Mouse (Mus musculus) kidney, postnatal 10 days (tissue): ENCODE data around the gene Olfr288.

Experiments used
- DNase-seq: peaks from one replicate; pipeline ENCODE4 v3.0.0; 2021; ENCODE audit warnings: mixed read lengths

Olfr288 gene

DNA sequence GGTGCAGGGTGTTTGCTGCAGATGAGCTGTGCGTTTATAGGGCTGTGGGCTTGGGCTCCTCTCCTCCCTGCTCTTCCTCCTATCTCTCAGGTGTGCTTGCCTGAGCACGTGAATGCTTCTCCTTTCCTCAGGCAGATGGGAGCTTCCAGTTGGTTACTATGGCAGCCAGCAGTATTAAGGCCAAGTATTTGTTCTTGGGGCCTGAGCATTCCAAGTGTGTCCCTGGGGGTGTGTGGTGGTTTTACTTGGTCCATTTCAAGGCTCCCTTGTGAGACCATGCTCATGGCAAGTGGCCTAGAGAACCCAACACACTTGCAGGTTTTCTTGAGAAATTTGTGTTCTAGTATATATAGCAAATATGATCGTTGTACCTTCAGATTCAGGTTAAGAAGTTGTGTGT is at the start of gene Olfr288:
Olfr288 (minus strand) TSS at position 101 of the 400 bp plus-strand sequence.
- no peak for DNase-seq

DNA sequence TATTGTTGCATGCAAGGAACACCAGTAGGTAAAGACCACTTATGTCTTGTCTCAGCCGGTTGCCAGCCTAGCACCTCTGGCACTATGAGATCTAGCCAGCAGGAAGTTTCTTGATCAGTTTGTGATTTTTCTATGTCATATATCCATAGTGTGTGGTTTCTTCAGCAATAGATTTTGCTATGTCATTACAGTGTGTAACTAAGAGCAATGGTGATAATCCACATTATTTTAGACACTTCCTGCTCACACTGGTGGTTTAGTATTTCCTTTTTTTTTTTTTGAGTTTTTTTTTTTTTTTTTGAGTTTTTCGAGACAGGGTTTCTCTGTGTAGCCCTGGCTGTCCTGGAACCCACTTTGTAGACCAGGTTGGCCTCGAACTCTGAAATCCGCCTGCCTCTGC is 40.1 kb upstream of the Olfr288 start:
- DNase-seq: no peak

DNA sequence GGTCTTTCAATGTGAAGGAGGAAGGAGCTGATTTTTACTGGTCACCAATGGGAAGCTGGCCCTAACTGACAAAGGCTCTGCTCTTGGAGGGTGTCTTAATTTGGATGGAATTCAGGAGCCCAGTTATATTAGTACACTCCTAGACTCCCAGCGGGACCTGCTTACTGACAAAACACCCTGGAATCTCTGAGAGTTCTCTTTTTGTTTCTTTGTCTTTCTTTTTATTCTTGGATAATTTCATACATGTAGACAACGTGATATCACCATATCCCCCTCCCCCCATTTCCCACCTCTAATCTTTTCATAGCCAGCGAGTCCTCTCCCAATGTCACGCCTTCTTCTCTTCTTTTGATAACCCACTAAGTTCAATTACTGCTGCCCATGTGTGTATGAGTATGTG is 39.0 kb upstream of the Olfr288 start, which contains the start of gene Olfr286:
Olfr286 (minus strand) TSS at position 101 of the 400 bp plus-strand sequence.
- DNase-seq: no peak

DNA sequence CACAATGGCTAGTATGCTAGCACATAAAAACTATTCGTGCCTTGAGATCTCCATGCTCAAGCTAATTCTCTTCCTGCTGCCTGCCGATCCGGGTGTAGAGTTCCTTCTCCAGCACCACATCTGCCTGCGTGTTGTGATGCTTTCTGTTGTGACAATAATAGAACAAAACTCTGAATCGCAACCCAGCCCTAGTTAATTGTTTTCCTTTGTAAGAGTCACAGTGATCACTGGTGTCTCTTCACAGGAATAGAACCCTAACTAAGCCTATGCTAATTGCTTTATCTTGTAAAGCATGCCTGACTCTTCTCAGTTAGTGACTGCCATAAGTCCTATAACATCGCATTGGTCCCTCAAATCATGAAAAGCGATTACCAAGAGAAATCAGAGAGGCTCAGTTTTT is 30.8 kb upstream of the Olfr288 start:
- no peak for DNase-seq

DNA sequence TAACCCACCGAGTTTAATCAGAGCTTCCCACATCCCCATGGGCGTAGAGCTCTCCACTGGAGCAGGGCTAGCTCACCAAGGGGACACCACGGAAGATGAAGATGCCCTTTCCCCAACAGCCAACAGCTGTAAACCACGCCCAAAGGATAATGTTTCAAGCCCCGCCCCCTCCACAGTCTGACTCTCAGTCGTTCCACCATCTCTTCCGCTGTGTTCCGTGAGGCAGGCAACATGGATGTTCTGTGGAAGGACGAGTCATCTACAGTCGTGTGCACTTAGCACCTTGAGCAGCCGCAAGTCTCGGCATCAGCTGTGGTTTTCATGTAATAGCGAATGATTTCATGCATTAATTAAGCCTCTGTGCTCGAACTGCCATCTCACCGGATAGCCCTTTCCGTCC is 30.3 kb upstream of the Olfr288 start:
- DNase-seq: peak; percentile 13

DNA sequence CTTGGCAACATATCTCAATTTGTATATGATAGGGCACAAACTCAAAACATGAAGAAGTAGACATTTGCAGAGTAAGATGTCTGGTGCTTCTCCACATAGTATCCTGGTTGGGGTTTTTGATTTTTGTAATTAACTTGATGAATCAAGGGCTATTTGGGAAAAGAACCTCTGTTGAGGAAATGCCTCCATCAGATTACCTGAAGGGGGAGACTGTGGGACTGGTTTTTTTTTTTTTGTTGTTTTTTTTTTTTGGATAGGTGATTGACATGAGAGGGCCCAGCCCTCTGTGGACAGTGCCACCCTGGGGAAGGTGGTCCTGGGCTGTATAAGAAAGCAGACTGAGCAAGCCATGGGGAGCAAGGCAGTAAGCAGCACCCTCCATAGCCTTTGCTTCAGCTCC is 27.0 kb upstream of the Olfr288 start:
- DNase-seq: no peak

DNA sequence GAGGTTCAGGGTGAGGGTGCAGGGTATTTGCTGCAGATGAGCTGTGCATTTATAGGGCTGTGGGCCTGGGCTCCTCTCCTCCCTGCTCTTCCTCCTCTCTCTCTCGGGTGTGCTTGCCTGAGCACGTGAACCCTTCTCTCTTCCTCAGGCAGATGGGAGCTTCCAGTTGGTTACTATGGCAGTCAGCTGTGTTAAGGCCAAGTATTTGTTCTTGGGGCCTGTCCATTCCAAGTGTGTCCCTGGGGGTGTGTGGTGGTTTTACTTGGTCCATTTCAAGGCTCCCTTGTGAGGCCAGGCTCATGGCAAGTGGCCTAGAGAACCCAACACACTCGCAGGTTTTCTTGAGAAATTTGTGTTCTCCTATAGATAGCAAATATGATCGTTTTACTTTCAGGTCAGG is 25.5 kb upstream of the Olfr288 start, which contains the start of the genes Gm44579 and Olfr287:
Gm44579 (minus strand) TSS at position 101 of the 400 bp plus-strand sequence.
Olfr287 (minus strand) TSS at position 180 of the 400 bp plus-strand sequence.
- no peak for DNase-seq

DNA sequence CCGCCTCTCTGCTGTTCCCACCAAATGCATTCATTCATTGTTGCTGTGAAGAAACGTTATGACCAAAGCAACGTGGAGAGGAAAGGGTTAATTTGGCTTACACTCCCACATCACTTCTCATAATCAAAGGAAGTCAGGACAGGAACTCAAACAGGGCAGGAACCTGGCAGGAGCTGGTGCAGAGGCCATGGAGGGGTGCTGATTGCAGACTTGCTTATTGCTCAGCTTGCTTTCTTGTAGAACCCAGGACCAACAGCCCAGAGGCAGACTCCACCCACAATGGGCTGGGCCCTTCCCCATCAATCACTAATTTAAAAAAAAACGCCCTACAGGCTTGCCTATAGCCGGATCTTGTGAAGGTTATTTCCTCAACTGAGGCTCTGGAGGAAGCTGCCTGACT is 18.8 kb upstream of the Olfr288 start:
- DNase-seq: no peak

DNA sequence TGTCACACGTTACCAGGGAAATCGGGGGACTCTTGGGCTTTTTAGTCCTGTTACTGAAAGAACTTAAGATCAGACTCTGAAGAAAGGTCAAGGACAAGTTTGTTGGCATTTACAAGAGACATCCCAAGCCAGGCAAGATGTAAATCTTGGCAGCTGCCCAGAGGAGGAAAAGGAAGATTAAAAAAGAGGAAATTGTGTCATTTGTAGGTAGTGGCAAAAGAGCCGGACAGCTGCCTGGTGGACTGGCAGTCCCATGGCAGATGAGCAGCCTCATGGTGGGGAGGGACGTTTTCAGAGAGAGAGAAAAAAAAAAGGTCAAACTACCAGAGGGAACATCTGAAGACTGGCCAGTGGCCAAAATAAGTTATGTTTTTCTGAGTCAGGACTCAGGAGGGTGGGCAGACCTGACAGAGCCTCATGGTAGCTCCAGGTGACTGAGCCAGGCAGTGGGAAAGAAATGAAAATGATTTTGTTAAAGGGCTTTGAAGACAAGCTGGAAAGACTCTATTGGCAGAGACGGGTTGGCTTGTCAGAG is 18.1 kb upstream of the Olfr288 start:
- peak; percentile 21 for DNase-seq

DNA sequence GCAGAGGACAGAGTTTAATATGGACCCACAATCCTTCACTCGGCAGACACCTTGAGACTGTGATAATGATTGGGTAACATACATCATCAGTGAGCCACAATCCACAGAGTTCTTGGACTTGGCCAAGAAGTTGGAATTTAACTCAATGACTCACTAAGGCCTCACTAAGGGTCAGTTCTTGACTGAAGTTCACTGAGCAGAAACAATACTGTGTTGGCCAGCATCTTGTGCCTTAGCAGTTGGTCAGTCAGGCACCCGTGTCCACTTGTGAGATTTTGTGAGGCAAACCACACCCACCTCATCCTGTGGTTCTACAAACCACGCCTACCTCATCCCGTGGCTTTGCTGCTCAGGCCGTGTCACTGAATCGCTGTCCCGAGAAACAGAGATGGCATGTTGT is 14.3 kb upstream of the Olfr288 start:
- DNase-seq: peak; percentile 29

DNA sequence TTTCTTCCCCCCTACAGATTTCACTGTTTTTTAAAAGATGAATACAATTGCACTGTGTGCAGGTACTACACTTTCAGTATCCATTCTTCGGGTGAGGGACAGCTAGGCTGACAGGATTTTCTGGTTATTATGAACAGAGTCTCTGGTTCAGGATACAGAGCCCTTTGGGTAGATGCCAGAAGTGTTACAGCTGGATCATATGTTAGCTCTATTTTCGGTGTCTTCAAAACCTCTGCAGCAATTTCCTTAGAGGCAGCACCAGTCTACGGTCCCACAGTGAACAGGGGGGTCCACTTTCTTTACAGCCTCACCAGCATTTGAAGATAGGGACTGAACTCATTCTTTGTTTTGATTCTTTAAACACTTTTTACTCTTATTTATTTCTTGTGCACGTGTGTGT is 10.9 kb downstream of the Olfr288 start:
- no peak for DNase-seq

DNA sequence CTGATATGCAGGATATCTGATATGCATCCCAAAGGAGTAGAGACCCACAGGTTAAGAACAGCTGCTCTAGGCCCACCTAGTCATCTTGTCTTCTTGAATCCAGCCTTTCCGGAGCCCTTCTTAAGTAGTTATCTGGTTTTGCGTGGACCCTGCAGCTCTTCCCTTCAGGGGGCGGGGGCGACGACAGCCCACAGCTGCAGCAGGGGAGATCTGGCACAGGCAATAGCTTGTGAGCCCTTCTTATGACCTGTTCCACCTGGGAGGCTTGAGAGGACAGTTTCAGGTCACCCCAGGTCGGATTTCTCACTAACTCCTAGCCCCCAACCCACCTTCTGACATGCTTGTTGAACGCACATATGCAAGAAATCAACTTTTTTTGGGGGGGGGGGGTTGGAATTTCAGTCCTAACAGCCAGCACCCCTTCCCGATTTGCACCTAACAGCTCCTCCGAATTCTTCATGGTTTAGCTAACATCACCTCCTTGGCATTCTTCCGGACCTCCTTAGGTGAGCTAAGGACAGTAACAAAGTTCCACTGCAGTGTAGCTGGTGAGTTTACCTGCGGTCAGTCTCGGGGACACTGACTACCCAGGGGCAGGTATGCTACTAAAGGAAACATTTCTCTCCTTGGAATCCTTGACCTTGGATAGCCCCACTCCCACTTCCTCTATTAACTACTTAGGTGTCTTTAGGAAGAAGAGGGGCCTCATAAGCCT is 13.3 kb downstream of the Olfr288 start:
- DNase-seq: peak; percentile 11

DNA sequence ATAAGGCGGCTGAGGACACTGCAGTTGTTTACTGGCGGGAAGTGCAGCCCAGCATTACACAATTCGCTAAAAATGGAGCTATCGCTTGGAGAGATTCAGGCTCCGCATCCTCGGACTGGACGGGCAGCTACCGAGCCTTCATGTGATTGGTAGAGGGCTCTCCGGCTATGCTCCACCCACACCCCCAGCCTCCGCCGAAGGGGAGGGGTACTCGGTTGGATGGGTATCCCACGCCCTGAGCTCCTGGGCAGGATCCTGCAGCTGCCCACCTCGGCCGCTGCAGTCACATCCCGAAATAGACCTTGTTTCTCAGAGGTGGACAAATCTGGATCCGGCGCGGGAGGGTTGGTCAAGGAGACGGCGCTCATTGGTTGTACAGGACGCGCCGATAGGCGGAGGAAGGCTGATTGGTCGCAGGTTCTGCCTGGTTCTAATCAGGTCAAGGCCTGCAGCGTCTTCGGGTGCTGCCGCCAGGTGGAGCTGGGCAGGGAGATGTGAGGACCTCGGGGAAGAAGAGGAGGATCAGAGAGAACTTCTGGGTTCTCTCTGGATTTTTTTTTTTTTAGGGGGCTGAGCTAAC is 14.1 kb downstream of the Olfr288 start:
- DNase-seq: peak; percentile 95

DNA sequence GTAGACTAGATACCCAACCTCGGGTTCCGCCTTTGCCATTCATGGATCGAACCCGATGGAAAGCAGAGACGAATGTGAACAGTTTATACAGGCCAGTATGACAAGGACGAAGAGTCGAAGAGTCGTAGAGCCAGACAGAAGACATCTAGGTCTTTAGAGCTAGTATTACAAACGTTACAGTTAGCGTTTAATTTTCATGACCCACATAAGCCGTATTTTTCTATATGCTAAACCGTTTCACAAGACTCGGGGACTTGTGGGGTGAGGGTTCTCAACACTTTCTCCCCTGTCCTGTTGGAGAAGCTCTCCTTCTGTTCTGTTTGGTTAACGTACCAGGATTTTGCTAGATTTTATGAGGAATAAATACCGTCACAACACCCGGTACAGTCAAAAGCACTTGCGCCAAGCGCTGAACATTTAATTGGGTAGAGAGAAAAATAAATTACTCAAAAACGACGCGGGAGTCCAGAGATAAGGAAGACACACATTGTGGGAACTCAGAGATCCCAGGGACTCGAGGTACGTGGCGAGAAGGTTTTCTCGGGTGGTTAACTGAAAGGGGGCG is 14.7 kb downstream of the Olfr288 start:
- no peak for DNase-seq

DNA sequence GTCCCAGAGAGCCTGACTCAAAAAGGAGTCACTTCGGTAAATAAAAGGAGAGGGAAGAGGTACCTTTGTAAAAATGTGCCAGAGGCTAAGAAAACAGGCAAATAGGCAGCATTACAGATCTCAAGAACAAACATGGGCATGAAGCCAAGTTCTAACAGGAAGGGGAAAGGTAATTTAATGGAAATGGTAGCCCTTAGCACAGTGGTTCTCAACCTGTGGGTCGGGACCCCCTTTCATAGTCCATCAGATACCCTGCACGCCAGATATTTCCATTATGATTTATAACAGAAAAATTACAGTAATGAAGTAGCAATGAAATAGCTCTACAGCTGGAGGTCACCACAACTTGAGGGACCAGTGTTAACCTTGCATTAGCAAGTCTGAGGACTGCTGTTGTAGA is 18.0 kb downstream of the Olfr288 start:
- DNase-seq: no peak

DNA sequence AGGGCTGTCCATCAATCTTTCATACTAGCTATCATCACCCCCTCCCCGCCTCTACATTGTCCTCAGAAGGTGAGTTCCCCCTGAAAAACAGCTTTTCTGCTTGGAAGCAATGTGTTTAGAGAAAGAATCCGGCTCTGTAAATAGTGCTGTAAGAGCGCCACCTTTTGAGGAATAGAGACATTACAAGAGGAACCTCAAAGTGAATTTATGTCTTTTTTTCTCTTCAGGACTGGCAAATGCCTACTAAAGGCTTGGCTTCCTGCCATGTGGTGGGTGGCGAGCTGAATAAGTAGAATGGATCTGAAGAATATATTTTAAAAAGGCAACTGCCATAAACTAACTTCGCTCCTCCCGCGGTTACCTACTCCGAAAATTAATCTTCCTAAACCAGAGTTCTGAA is 21.5 kb downstream of the Olfr288 start:
- DNase-seq: peak; percentile 41

DNA sequence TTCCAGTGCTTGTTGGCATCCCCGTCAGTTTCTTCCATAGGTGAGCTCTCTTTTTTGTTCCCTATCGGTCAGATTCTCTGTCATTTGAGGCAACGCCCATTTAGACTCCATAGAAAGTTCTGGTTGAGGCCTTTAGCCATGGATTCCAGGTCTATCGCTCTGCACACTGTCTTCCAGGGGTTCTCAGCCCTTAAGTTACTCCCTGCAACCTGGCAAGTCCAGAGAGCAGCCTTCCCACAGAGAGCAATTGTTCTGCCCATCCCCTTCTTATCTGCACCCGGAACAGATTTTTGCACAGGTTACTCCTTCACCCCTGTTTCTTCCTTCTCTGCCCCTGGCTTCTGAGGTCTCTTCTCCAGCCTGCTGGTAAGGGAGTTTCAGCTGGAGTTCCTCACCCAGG is 23.2 kb downstream of the Olfr288 start:
- no peak for DNase-seq

DNA sequence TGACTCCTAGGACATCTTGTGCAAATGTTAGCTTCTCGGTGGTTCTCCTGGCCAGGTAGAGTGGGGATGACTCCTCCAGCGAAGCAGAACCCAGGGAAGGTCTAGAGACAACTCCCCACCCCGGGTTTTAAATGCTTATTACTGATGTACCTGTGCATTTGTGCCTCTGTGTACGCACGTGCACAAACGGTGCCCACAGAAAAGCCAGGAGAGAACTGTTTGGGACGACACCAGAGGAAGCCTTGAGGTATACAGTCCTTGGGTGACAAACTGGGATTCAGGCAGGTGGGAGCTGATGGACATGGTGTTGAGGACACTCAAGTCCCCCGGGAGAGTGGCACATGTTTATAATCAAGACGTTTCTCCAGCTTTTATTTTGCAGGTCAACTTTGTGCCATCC is 24.4 kb downstream of the Olfr288 start:
- no peak for DNase-seq

DNA sequence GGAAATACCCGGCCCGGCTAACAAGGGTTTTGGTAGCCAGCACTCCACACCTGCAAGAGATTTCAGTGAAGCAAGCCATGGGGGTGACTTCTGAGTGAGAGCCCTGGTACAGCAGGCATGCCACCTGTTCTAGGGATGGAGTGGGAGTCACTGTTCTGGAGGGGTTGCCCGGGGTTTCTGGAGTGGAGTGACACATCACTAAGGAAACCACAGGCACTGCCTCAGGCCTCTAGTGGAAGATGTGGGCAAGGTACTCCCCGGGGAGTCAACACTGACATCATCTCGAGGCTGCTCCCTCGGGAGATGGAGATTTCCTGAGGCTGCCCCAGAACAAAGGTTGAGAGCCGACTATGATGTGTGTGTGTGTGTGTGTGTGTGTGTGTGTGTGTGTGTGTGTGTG is 25.0 kb downstream of the Olfr288 start:
- DNase-seq: peak; percentile 14

DNA sequence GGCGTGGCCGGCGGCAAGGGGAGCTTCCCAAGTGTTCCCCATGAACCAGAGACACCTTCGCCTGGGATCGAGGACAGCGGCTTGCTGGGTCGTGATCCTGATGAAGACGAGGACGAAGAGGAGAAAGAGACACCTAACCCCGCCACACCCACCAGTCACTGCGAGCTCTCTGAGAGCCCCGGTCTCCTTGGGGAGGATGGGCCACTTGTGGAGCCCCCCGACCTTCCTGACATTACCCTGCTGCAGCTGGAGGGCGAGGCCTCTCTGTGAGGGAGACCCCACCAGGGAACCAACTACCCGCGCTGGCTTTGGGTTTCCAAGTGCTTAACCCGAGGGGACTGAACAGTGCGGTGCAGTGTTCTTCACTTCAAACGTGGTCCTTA is 26.7 kb downstream of the Olfr288 start:
- DNase-seq: no peak

DNA sequence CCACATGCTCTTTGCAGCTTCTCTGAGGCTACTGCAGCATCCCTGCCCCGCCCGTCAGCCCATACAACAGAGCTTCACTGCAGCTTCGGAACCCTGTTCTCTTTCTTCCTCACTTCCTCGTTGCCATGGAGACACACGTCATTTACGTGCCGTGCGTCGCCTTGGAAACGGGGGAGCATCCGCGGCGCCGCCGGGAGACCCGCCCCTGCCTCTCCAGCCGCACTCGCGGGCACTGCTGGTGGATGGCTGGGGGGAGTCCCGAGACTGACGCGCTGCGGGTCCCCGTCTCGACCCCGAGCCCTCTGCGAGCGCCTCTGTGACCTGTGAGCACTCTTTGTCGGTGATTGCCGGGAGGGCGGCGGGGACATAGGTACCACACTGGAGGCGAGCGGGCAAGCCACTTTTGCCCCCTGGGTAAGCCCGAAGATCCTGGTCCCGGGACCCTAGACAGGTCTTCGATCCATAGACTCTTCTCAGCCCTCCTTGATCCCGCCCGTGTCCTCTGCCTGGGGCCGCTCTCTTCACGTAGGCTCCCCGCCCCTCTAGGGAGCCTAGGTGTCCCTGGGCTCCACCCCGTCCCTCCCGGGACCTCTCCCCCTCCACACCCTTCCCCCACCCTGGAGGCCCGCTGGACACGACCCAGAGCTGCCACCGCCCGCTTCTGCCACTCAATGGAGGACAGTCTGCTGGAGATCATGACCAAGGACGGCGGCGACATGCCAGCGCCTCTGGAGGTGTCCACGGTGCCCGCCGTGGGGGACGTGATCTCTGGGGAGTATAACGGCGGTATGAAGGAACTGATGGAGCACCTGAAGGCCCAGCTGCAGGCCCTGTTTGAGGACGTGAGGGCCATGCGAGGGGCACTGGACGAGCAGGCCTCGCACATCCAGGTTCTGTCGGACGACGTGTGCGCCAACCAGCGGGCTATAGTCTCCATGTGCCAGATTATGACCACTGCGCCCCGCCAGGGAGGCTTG is 27.4 kb downstream of the Olfr288 start:
- peak; percentile 84 for DNase-seq

DNA sequence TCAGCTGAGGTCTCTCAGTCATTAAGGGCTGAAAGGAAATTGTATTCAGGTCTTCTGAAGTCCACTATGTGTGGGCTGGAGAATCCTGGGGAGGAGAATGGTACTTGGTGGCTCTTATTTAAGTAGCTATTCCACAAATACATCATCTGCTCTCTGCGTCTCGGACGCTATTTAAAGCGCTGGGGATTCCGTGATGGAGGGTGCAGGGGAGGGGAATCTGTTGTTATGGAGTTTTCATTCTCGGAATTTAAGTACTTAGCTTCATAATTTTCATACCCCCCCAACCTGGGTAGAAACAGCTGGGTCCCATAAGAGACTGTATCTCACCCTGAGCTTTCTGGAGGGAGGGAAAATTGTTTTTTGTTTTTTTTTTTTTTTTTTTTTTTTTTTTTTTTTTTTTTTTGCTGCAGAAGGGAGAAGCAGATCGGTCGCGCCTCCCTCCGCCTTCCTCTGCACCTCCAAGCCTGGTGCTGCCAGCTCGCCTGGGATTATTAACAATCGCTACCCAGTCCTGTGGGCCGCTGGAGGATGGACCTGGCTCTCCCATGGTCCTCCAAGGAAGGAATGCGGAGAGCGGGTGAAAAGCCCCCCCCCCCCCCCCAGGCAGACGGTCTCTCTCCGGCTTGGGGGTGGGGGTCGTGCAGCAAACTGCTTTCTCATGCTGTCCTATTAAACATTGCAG is 28.2 kb downstream of the Olfr288 start, which contains the start of gene Ccdc184:
Ccdc184 (plus strand) TSS at position 196 of the 682 bp plus-strand sequence.
- no peak for DNase-seq
